Mouse (Mus musculus) skeletal muscle tissue, postnatal 0 days (tissue): ENCODE results near the gene Cd46. TPM values are rescaled to one million over a fixed set of nuclear protein-coding genes. Genes with fewer than 3 reads are reported as not detected.

Source experiments
- microRNA counts: library from miRNA; unstranded; fragments of <30 nt; microRNA quantifications from one replicate; lab custom pipeline; 2015
- microRNA-seq, 2 experiments: library from miRNA; unstranded; fragments of <30 nt; microRNA quantifications; one replicate each; pipeline ENCODE4; 2016
- polyA plus RNA-seq: library from polyadenylated mRNA; unstranded; fragments of >200 nt; fragmentation: Nextera tagmentation; extraction: Ambion mirVana; gene quantifications from 2 replicates; pipeline ENCODE4 v1.2.1, GENCODE M21; 2015

Cd46 gene
- polyA plus RNA-seq: 0.38 and 0.77 TPM in 2 replicates

GRCm38 (mm10) chr1:195092220-195092720 is at the start of gene Cd46:
Gene Cd46 (minus strand): TSS chr1:195092249.

GRCm38 (mm10) chr1:195130953-195131674 is 39.1 kb upstream of the Cd46 start, which contains the start of gene Cr1l:
Gene Cr1l (minus strand): TSS chr1:195131586.

MicroRNAs within 50 kb of the gene (microRNA counts, 519-probe panel; counts per million panel counts)
- 3,464 counts per million, percentile 75 among the panel's probes with 10 or more counts for microRNA mmu-miR-29b (lab: Ali Mortazavi, UCI)
- 3,976 counts per million, percentile 80 among the panel's probes with 10 or more counts for microRNA mmu-miR-29c (lab: Ali Mortazavi, UCI)

Small RNA genes within 50 kb of the gene (microRNA-seq; reads per million reads assigned to microRNA genes)
- 0.61 to 0.64 reads per million in 2 experiments for gene Mir29b-2
- 75.4 to 87.8 reads per million in 2 experiments for gene Mir29c

Other genes with a start within 250 kb of the Cd46 start
- gene Cd34, start 153.4 kb downstream of the Cd46 start, polyA plus RNA-seq: 124 and 135 TPM in 2 replicates
- 50.0 and 57.7 TPM in 2 replicates for gene Cr1l, start 39.3 kb upstream of the Cd46 start, polyA plus RNA-seq
- 0.04 and 0.12 TPM in 2 replicates for gene Cr2, start 84.5 kb upstream of the Cd46 start, polyA plus RNA-seq